Mouse (Mus musculus): ENCODE measurements around the gene Gm17428. TPM values are rescaled to one million over a fixed set of nuclear protein-coding genes. Genes with fewer than 3 reads are reported as not detected.

Gene Gm17428
- polyA plus RNA-seq, 1 experiment from 2014 or later = not detected

DNA sequence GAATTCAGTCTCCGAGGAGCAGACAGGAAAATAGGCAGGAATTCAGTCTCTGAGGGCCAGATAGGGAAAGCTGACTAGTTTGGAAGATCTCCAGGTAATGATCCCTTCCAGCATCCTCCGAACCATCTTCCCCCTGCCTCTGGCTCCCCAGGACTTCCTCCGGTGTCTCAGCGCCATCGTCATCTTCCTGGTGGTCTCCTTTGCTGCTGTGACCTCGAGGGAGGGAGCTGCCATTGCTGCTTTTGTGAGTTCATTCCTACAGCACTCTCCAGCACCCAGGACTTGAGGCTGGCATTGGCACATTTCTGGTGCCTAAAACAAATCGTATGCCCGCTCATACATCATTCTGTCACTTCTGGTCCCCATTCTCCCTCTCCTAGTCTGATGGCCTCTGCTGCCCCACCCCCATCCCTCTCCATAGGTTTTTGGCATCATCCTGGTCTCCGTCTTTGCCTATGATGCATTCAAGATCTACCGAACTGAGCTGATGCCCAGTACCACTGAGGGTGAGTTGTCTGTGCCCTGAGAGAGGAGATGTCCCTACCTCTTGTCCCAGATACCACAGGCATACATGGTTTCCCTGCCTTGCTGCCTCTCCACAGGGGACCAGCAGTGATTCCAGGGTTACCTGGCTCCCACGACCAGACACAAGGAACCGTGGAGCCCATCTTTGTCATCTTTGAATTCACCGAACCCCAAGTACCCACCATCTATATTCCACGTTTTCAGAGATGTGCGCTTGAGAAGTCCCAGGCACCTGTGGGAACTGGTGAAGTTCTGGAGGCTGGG is 38.1 kb upstream of the Gm17428 start:
- H3K27ac ChIP-seq (ENCODE audit: low read depth, low read length) = no peak overlapping the region
- 82% methylated on average over 15 of the region's 15 CpGs for WGBS
- H3K9me3 ChIP-seq (ENCODE audit: control insufficient read depth, low read length) = no peaks in the 10 kb centered on the region
- H3K27me3 ChIP-seq (ENCODE audit: control insufficient read depth, insufficient read depth, low read length) = no peaks in the 10 kb centered on the region
- no peak for DNase-seq (ENCODE audit: low spot score)
- ATAC-seq (ENCODE audit: insufficient read depth, low FRiP score, low TSS enrichment) = no peak
- no peaks in the 10 kb centered on the region for H3K36me3 ChIP-seq (ENCODE audit: control insufficient read depth, insufficient read depth, low read length)
- H3K9ac ChIP-seq (ENCODE audit: low read length) = no peak overlapping the region
- H3K4me2 ChIP-seq (ENCODE audit: low read depth) = no peak overlapping the region
- no peaks in the 10 kb centered on the region for H3K4me1 ChIP-seq (ENCODE audit: control insufficient read depth, insufficient read depth, low read length)
- no peak overlapping the region for H3K4me3 ChIP-seq (ENCODE audit: low read depth, low read length)

DNA sequence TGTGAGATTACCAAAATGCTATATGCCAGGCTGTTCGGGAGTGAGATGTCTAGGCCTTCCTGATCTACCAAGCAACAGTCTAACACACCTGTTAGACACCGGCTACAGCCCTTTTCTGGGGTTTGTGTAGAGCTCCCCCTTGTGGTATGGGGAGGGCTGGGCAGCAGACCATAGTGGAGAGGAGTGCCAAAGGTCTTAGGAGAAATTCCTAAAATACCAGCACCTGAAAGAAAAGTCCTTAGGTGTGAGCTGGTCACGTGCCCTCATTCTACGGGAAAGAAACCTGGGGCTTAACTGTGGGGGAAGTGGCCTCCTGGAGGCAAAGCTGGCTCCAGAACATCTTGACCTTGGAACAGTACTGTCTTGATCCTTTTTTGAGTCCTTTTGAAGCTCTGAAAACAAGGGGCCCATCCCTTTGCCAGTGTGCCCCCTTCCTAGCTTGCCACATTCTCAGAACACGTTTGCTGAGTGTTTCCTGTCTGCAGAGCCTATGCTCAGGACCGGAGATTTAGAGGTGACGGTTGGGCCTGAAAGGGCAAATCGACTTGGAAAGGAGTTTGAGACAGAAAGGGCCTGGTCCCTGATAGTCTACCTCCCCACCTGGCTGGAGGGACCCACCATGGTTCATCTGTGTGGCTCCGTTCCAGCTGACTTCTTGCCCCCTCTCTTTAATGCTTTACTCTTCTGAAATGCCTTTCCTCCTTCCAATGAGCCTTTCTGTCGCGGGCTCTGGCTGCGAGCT is 37.1 kb upstream of the Gm17428 start:
- ATAC-seq (ENCODE audit: insufficient read depth, low FRiP score, low TSS enrichment) (no peak), DNase-seq (ENCODE audit: low spot score) (peak; percentile 63)
- WGBS = 51% methylated on average over 12 of the region's 12 CpGs
- Histone ChIP-seq H3K36me3 (ENCODE audit: control insufficient read depth, insufficient read depth, low read length) (no peaks in the 10 kb centered on the region), H3K9me3 (ENCODE audit: control insufficient read depth, low read length) (no peaks in the 10 kb centered on the region), H3K4me2 (ENCODE audit: low read depth) (no peak overlapping the region), H3K9ac (ENCODE audit: low read length) (no peak overlapping the region), H3K27ac (ENCODE audit: low read depth, low read length) (no peak overlapping the region), H3K4me1 (ENCODE audit: control insufficient read depth, insufficient read depth, low read length) (no peaks in the 10 kb centered on the region), H3K27me3 (ENCODE audit: control insufficient read depth, insufficient read depth, low read length) (no peaks in the 10 kb centered on the region), H3K4me3 (ENCODE audit: low read depth, low read length) (no peak overlapping the region)

DNA sequence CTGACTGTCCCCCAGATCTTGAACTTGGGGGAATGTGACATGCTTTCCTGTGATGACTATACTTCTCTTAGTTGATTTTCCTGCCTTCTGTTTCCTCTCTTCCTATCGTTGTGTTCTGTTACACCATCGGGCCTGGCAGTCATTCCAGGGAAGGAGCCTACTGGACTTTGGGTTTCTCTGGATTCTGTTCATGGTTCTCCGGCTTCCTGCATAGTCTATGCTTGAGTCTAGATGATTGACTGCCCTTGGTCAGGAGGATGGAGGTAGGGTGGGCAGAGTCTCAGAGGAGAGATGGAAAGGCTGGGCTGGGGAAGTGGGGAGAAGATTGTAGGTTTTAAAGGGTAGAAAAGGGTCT is 36.6 kb upstream of the Gm17428 start:
- 93% methylated on average over 3 of the region's 3 CpGs for WGBS
- no peaks in the 10 kb centered on the region for H3K4me1 ChIP-seq (ENCODE audit: control insufficient read depth, insufficient read depth, low read length)
- H3K36me3 ChIP-seq (ENCODE audit: control insufficient read depth, insufficient read depth, low read length) = no peaks in the 10 kb centered on the region
- DNase-seq (ENCODE audit: low spot score) = no peak
- no peaks in the 10 kb centered on the region for H3K27me3 ChIP-seq (ENCODE audit: control insufficient read depth, insufficient read depth, low read length)
- no peak overlapping the region for H3K27ac ChIP-seq (ENCODE audit: low read depth, low read length)
- H3K9me3 ChIP-seq (ENCODE audit: control insufficient read depth, low read length) = no peaks in the 10 kb centered on the region
- no peak overlapping the region for H3K4me2 ChIP-seq (ENCODE audit: low read depth)
- H3K9ac ChIP-seq (ENCODE audit: low read length) = no peak overlapping the region
- no peak for ATAC-seq (ENCODE audit: insufficient read depth, low FRiP score, low TSS enrichment)
- no peak overlapping the region for H3K4me3 ChIP-seq (ENCODE audit: low read depth, low read length)

DNA sequence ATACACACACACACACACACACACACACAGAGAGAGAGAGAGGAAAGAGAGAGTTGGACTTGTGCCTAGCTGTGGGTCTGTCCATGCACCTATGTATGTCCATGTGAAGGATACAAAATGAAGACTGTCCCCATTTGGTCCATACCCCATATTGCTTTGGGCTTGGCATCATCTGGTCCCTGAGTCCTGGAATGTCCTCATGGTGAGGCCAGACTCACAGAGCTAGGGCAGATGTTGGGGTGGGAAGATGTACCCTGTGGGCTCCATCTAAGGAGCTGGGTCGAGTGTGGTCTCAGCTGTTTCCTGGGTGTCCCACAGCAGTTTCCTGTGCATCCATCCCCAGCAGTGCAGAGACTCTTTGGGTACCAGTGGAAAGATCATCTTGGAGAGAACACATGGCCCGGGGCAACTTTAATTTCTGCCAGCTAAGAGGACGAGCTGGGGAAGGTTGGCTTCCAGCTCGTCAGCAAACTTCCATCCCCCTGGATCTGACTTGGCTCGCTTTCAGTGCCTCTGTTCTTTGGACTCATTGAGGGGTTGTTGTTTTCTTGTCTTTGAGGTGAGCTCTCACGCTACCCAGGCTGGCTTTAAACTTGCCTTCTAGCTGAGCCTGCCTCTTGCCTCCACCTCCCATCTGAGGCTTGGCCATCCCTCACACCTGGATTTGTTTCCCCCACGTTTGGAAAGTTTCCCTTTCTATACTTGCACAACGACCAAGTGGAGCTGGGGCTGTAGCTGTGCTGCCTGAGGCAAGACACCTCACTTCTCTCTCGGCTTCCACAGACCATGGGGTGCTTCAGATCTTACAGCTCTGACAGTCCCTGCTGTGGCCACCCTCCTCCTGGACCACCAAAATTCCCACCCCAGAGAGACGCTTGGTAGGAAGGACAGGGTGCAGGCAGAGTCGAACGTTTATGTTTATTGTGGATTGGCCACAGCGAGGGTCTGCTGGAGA is 35.4 kb upstream of the Gm17428 start:
- no peak overlapping the region for H3K4me3 ChIP-seq (ENCODE audit: low read depth, low read length)
- WGBS = 67% methylated on average over 13 of the region's 13 CpGs
- no peaks in the 10 kb centered on the region for H3K27me3 ChIP-seq (ENCODE audit: control insufficient read depth, insufficient read depth, low read length)
- no peak overlapping the region for H3K9ac ChIP-seq (ENCODE audit: low read length)
- no peaks in the 10 kb centered on the region for H3K36me3 ChIP-seq (ENCODE audit: control insufficient read depth, insufficient read depth, low read length)
- no peak overlapping the region for H3K27ac ChIP-seq (ENCODE audit: low read depth, low read length)
- DNase-seq (ENCODE audit: low spot score) (no peak), ATAC-seq (ENCODE audit: insufficient read depth, low FRiP score, low TSS enrichment) (no peak)
- no peak overlapping the region for H3K4me2 ChIP-seq (ENCODE audit: low read depth)
- no peaks in the 10 kb centered on the region for H3K9me3 ChIP-seq (ENCODE audit: control insufficient read depth, low read length)
- H3K4me1 ChIP-seq (ENCODE audit: control insufficient read depth, insufficient read depth, low read length) = no peaks in the 10 kb centered on the region

DNA sequence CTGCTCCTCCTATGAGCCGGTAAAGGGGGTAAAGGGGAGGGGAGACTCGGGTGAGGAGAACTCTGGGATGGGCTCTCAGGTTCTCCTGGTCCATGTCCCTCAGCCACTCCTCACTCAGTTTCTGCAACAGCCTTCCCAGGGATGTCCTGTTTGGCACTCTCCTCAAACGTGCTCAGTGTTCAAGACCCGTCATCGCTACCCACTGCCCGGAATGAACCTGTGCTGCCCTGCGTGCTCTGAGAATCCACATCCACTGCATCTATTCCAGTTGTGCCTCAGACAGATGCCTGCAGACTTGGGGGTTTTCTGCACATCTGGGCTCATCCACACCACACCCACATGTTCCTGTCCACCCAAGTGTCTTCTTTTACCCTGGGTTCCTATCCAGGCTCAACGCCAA is 34.3 kb upstream of the Gm17428 start:
- no peak overlapping the region for H3K4me3 ChIP-seq (ENCODE audit: low read depth, low read length)
- ATAC-seq (ENCODE audit: insufficient read depth, low FRiP score, low TSS enrichment) (no peak), DNase-seq (ENCODE audit: low spot score) (no peak)
- no peak overlapping the region for H3K27ac ChIP-seq (ENCODE audit: low read depth, low read length)
- no peaks in the 10 kb centered on the region for H3K9me3 ChIP-seq (ENCODE audit: control insufficient read depth, low read length)
- no peaks in the 10 kb centered on the region for H3K27me3 ChIP-seq (ENCODE audit: control insufficient read depth, insufficient read depth, low read length)
- no peak overlapping the region for H3K4me2 ChIP-seq (ENCODE audit: low read depth)
- H3K36me3 ChIP-seq (ENCODE audit: control insufficient read depth, insufficient read depth, low read length) = no peaks in the 10 kb centered on the region
- no peaks in the 10 kb centered on the region for H3K4me1 ChIP-seq (ENCODE audit: control insufficient read depth, insufficient read depth, low read length)
- WGBS = 95% methylated on average over 8 of the region's 8 CpGs
- no peak overlapping the region for H3K9ac ChIP-seq (ENCODE audit: low read length)

DNA sequence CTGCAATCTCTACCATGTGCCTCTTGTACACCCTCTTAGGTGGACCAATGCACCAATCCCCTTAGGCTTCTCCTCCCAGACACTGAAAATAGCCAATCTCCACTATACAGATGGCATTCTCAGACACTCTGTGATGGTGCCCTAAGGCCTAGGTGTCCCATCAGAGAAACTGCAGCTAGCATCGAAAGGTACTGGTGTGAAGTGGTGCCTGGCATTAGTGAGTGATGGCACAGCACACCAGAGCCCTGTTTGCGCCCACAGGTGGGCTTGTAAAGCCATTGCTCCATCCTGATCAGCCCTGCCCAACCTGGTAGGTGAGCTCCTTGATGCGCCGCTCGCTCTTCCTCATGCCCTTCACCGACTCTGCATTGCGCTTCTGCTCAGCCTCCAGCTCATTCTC is 32.8 kb upstream of the Gm17428 start:
- Histone ChIP-seq H3K4me3 (ENCODE audit: low read depth, low read length) (no peak overlapping the region), H3K36me3 (ENCODE audit: control insufficient read depth, insufficient read depth, low read length) (no peaks in the 10 kb centered on the region), H3K27me3 (ENCODE audit: control insufficient read depth, insufficient read depth, low read length) (no peaks in the 10 kb centered on the region), H3K27ac (ENCODE audit: low read depth, low read length) (no peak overlapping the region), H3K4me1 (ENCODE audit: control insufficient read depth, insufficient read depth, low read length) (no peaks in the 10 kb centered on the region), H3K9ac (ENCODE audit: low read length) (no peak overlapping the region), H3K4me2 (ENCODE audit: low read depth) (no peak overlapping the region), H3K9me3 (ENCODE audit: control insufficient read depth, low read length) (no peaks in the 10 kb centered on the region)
- 93% methylated on average over 7 of the region's 7 CpGs for WGBS
- ATAC-seq (ENCODE audit: insufficient read depth, low FRiP score, low TSS enrichment) = no peak
- DNase-seq (ENCODE audit: low spot score) = no peak

DNA sequence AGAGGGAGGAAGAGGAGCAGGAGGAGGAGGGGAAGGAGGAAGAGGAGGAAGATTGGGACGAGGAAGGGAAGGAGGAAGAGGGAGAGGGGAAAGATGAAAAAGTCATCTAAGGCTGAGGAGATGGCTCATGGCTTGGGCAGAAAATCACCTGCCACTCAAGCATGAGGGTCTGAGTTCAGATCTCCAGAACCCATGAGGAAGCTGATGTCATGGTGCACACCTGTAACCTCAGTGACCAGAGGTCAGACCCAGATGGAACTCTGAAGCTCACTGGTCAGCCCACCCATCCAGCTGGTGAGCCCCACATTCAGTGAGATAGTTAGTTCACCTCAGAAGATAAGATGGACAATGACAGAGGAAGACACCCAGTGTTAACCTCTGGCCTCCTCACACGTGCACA is 31.8 kb upstream of the Gm17428 start:
- no peak for ATAC-seq (ENCODE audit: insufficient read depth, low FRiP score, low TSS enrichment)
- Histone ChIP-seq H3K9me3 (ENCODE audit: control insufficient read depth, low read length) (no peaks in the 10 kb centered on the region), H3K36me3 (ENCODE audit: control insufficient read depth, insufficient read depth, low read length) (no peaks in the 10 kb centered on the region), H3K4me3 (ENCODE audit: low read depth, low read length) (no peak overlapping the region), H3K27me3 (ENCODE audit: control insufficient read depth, insufficient read depth, low read length) (no peaks in the 10 kb centered on the region), H3K9ac (ENCODE audit: low read length) (no peak overlapping the region), H3K27ac (ENCODE audit: low read depth, low read length) (no peak overlapping the region), H3K4me2 (ENCODE audit: low read depth) (no peak overlapping the region), H3K4me1 (ENCODE audit: control insufficient read depth, insufficient read depth, low read length) (no peaks in the 10 kb centered on the region)
- no peak for DNase-seq (ENCODE audit: low spot score)
- WGBS = 78% methylated on average over 2 of the region's 2 CpGs

DNA sequence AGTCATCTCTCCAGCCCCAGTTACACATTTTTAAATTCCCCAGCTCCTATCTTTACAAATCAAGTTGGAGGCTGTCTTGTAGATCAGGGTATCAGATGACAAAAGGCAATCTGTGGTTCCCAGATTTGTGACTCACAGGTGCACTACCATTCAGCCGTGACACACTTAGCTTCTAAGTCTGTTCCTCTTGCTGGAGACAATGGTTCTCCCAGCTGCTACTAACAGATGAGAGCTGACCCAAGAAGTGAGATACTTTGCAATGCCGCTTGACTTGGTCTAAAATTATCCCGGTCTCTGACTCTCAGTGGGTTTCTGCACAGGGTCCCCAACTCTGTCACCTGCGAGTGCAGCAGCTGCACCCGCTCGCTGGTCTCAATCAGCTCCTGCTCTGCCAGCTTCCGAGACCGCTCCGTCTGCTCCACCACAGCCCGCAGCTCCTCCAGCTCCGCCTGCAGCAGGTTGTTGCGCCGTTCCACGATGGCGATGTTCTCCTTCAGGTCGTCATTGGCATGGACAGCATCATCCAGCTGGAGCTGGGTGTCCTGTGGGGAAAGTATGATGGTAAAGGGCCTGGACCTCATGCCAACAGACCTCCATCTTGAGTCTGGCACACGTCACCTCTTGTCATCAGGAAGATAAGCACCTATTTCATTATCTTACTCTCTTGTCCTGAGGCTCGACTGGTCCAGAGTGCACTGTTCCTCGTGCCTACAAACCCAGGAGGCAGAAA is 30.6 kb upstream of the Gm17428 start:
- no peak overlapping the region for H3K4me3 ChIP-seq (ENCODE audit: low read depth, low read length)
- no peak for ATAC-seq (ENCODE audit: insufficient read depth, low FRiP score, low TSS enrichment)
- no peak overlapping the region for H3K9ac ChIP-seq (ENCODE audit: low read length)
- no peak for DNase-seq (ENCODE audit: low spot score)
- no peaks in the 10 kb centered on the region for H3K36me3 ChIP-seq (ENCODE audit: control insufficient read depth, insufficient read depth, low read length)
- no peak overlapping the region for H3K4me2 ChIP-seq (ENCODE audit: low read depth)
- H3K27me3 ChIP-seq (ENCODE audit: control insufficient read depth, insufficient read depth, low read length) = no peaks in the 10 kb centered on the region
- WGBS = 81% methylated on average over 19 of the region's 19 CpGs
- H3K4me1 ChIP-seq (ENCODE audit: control insufficient read depth, insufficient read depth, low read length) = no peaks in the 10 kb centered on the region
- no peaks in the 10 kb centered on the region for H3K9me3 ChIP-seq (ENCODE audit: control insufficient read depth, low read length)
- H3K27ac ChIP-seq (ENCODE audit: low read depth, low read length) = no peak overlapping the region

All from neural tube, embryonic 11.5 days (tissue).